Mouse (Mus musculus) ovary, postnatal 10 days (tissue): Measurements from ENCODE around the gene H2afx.

Experiments
- DNase-seq: peaks from one replicate; pipeline ENCODE4 v3.0.0; 2022; ENCODE audit warnings: low spot score

H2afx gene

DNA sequence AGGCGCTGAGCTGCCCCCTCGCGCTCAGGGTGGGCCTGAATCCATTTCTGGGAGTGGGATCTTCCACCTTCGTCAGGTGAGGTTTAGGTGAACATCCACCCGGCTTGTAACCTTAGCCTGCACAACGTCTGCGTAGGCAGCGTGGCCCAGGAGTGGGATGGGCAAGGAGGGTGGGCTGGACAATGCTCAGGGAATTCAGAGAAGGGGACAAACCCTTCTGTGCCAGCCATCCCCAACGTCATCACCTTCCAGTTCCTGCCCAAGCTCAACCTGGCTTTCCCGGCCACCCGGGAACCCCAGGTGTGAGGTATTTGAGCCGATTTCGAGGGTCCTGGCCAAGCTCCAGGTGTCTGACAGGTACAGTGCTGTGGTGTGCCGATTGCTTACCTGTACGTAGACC lies 45.4 kb downstream of the H2afx start:
- no peak for DNase-seq

DNA sequence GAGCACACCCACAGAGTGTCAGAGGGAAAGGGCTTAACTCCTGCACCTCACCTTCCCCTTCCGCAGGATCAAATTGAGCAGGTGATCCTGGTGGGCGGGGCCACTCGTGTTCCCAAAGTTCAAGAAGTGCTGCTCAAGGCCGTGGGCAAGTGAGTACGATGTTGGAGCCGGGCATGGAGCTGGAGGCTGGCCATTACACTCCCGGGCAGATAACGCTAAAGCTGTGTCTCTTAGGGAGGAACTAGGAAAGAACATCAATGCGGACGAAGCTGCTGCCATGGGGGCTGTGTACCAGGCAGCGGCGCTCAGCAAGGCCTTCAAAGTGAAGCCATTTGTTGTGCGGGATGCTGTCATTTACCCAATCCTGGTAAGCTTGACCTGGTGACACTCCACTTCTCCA lies 50.1 kb downstream of the H2afx start:
- no peak for DNase-seq
